Mouse (Mus musculus): ENCODE results near the gene Ccdc171.
"Not testable (repeated sequence)": the region's sequence is repeated elsewhere in the genome, so short reads cannot be mapped to it uniquely, and the experiment has no call there.

DNA sequence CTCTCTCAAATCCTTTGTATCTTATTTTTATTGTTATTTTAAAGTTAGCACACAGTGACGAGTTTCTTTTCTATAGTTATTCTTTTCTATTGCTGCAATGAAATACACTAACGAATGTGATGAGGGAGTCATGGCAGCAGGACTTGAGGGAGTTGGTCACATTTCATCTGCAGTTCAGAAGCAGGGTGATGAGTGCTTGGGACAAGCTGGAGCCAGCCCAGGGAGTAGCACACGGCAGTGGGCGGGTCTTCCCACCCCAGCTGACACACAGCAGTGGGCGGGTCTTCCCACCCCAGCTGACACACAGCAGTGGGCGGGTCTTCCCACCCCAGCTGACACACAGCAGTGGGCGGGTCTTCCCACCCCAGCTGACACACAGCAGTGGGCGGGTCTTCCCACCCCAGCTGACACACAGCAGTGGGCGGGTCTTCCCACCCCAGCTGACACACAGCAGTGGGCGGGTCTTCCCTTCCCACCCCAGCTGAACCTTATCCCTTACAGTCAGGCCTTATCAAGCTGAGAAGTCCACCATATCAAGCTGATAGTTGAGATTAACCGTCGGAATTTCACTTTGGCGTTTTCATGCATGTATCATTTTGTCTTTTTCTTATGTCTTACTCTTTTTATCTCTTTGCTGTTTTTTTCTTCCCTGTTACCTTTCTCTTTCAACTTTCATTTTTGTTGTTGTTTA, 97.8 kb downstream of the Ccdc171 start:
- TF ChIP-seq CTCF (IDR thresholded peaks at IDR 0.05; ENCODE audit: borderline replicate concordance, insufficient read depth, low read depth, low read length); POLR2A (IDR thresholded peaks at IDR 0.05; ENCODE audit: borderline replicate concordance, insufficient read depth, low read length): not testable (repeated sequence)
